Mouse (Mus musculus) heart, embryonic 13.5 days (tissue): ENCODE measurements at regions not wholly inside any gene's neighbourhood (a gene's known extent, or its start where the extent isn't known, plus 50 kb on each side); places are given as distances from the start of the nearest gene placed in this dataset.

Experiments
- ATAC-seq: fragments of 200-750 bp; cut with Nextera tagmentation; 2 replicates; pipeline ENCODE4 v1.8.0; 2017; ENCODE audit warnings: moderate TSS enrichment; ENCODE audit not compliant: insufficient number of reproducible peaks, low FRiP score, low TSS enrichment; ENCODE audit errors: extremely low read depth
- H3K27ac ChIP-seq: fragments of 300-500 bp; sonication (generic); replicated peaks from 2 replicates; pipeline ENCODE4 v1.5.1; 2015; ENCODE audit warnings: moderate library complexity, mild to moderate bottlenecking, inconsistent platforms
- H3K27me3 ChIP-seq: fragments of 300-500 bp; sonication (generic); replicated peaks from 2 replicates; pipeline ENCODE4 v1.6.1; 2015; ENCODE audit warnings: mild to moderate bottlenecking, inconsistent platforms
- H3K36me3 ChIP-seq: fragments of 300-500 bp; sonication (generic); 2 replicates; pipeline ENCODE4 v1.6.1; 2015; ENCODE audit warnings: mild to moderate bottlenecking, inconsistent platforms
- H3K4me1 ChIP-seq: fragments of 300-500 bp; sonication (generic); 2 replicates; pipeline ENCODE4 v1.6.1; 2015; ENCODE audit warnings: inconsistent platforms
- H3K4me2 ChIP-seq: fragments of 300-500 bp; sonication (generic); 2 replicates; pipeline ENCODE4 v1.6.1; 2015; ENCODE audit warnings: inconsistent platforms, mild to moderate bottlenecking, moderate library complexity
- H3K4me3 ChIP-seq: fragments of 300-500 bp; sonication (generic); 2 replicates; pipeline ENCODE4 v1.5.1; 2015; ENCODE audit warnings: moderate library complexity, mild to moderate bottlenecking, inconsistent platforms
- H3K9ac ChIP-seq: fragments of 300-500 bp; sonication (generic); 2 replicates; pipeline ENCODE4 v1.6.1; 2015; ENCODE audit warnings: inconsistent platforms, mild to moderate bottlenecking, moderate library complexity
- H3K9me3 ChIP-seq: fragments of 300-500 bp; sonication (generic); 2 replicates; pipeline ENCODE4 v1.6.1; 2016; ENCODE audit warnings: inconsistent platforms
- WGBS: fragments of 180-500 bp; shearing (Covaris S2); methylation state at CpG from one replicate; pipeline ENCODE4 v1.1.7; 2015; ENCODE audit warnings: mixed read lengths; 5-methylcytosine and 5-hydroxymethylcytosine counted together

- H3K27me3 ChIP-seq: no peaks in the 10 kb centered on the region
- H3K4me1 ChIP-seq: 0 out of 2 replicates have a peak, but pooled peaks cover 2% of the 10 kb centered on the region
- H3K9me3 ChIP-seq: no peaks in the 10 kb centered on the region
- H3K4me3 ChIP-seq: no peak overlapping the region
- H3K27ac ChIP-seq: no peak overlapping the region
- WGBS: 74% methylated on average over 5 of the region's 5 CpGs
- H3K4me2 ChIP-seq: no peak overlapping the region
- H3K9ac ChIP-seq: no peak overlapping the region
- H3K36me3 ChIP-seq: no peaks in the 10 kb centered on the region
- no peak for ATAC-seq
Measured at GRCm38 (mm10) chr2:148292442-148292841, 102.7 kb upstream of the Sstr4 start.

GRCm38 (mm10) chr2:148292895-148293294, 102.2 kb upstream of the Sstr4 start:
- ATAC-seq: no peak
- Histone ChIP-seq H3K4me3 (no peak overlapping the region), H3K4me2 (no peak overlapping the region), H3K4me1 (0 out of 2 replicates have a peak, but pooled peaks cover 2% of the 10 kb centered on the region), H3K36me3 (no peaks in the 10 kb centered on the region), H3K9ac (no peak overlapping the region), H3K27me3 (no peaks in the 10 kb centered on the region), H3K9me3 (no peaks in the 10 kb centered on the region), H3K27ac (no peak overlapping the region)
- 36% methylated on average over 2 of the region's 2 CpGs for WGBS

GRCm38 (mm10) chr2:148300879-148301278, 94.3 kb upstream of the Sstr4 start:
- Histone ChIP-seq H3K9ac (no peak overlapping the region), H3K27me3 (no peaks in the 10 kb centered on the region), H3K9me3 (no peaks in the 10 kb centered on the region), H3K27ac (no peak overlapping the region), H3K4me1 (no peaks in the 10 kb centered on the region), H3K4me3 (no peak overlapping the region), H3K4me2 (no peak overlapping the region), H3K36me3 (no peaks in the 10 kb centered on the region)
- 60% methylated on average over 2 of the region's 2 CpGs for WGBS
- no peak for ATAC-seq

DNA sequence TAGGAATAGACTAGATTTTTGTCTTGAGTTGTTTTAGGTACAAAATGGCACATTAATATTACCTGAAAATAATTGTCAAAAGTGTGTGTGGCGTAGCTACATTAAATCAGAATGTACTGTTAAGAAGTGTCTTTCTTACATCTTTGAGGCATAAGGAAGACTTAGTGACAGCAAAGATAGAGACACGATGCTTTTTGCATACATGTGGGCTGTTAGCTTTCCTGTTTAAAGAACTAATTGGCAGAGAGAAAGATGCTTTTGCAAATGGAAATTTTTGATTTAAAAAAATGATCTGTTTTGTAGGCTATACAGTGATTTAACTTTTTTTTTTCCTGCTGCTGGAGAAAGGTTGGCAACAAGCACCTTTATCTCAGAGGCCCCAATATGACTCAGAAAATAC, 82.9 kb upstream of the Sstr4 start:
- no peak overlapping the region for H3K4me3 ChIP-seq

GRCm38 (mm10) chr2:148320896-148321295, 74.2 kb upstream of the Sstr4 start:
- H3K4me2 ChIP-seq: no peak overlapping the region
- H3K9ac ChIP-seq: no peak overlapping the region
- no peaks in the 10 kb centered on the region for H3K9me3 ChIP-seq
- no peaks in the 10 kb centered on the region for H3K4me1 ChIP-seq
- H3K36me3 ChIP-seq: no peaks in the 10 kb centered on the region
- no peak overlapping the region for H3K4me3 ChIP-seq
- no peaks in the 10 kb centered on the region for H3K27me3 ChIP-seq
- no peak overlapping the region for H3K27ac ChIP-seq
- 67% methylated on average over 1 of the region's 1 CpGs for WGBS
- ATAC-seq: no peak

More for the DNA sequence above, 82.9 kb upstream of the Sstr4 start:
- ATAC-seq: no peak
- Histone ChIP-seq H3K4me2 (no peak overlapping the region), H3K27ac (no peak overlapping the region), H3K36me3 (no peaks in the 10 kb centered on the region), H3K9me3 (no peaks in the 10 kb centered on the region), H3K4me1 (no peaks in the 10 kb centered on the region), H3K27me3 (0 out of 2 replicates have a peak, but pooled peaks cover 4% of the 10 kb centered on the region), H3K9ac (no peak overlapping the region)
- WGBS: 72% methylated on average over 2 of the region's 2 CpGs

GRCm38 (mm10) chr2:148325362-148325761, 69.8 kb upstream of the Sstr4 start:
- H3K4me3 ChIP-seq: no peak overlapping the region
- ATAC-seq: no peak
- H3K4me2 ChIP-seq: no peak overlapping the region
- no peaks in the 10 kb centered on the region for H3K36me3 ChIP-seq
- H3K27ac ChIP-seq: no peak overlapping the region
- no peaks in the 10 kb centered on the region for H3K27me3 ChIP-seq
- no peaks in the 10 kb centered on the region for H3K9me3 ChIP-seq
- H3K4me1 ChIP-seq: no peaks in the 10 kb centered on the region
- WGBS: 75% methylated on average over 3 of the region's 3 CpGs
- H3K9ac ChIP-seq: no peak overlapping the region

DNA sequence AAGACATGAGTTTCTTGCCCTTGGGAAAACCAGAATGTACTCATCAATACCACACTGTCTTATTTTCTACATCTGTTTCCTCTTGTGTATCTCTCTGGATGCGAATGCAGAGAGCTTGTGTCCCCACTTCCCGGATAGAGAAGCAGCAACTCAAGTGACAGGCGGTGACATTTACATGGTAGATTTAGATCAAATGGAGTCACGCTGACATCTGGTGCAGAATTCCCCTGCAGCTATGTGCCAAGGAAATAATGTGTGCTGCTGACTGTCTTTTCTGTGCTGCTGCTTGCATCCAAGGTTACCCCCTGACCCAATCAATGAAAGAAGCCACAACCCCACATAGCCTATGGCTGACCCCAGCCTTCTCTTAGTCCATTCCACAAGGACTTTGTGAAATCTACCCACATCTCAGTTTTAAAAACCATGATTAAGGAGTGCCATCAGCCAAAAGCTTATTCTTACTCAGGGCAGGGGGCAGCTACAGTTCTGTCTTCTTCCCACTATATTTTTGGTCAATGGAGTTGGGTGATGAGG, 69.2 kb upstream of the Sstr4 start:
- Histone ChIP-seq H3K4me1 (no peaks in the 10 kb centered on the region), H3K9me3 (no peaks in the 10 kb centered on the region), H3K4me3 (no peak overlapping the region), H3K27me3 (no peaks in the 10 kb centered on the region), H3K36me3 (no peaks in the 10 kb centered on the region), H3K9ac (no peak overlapping the region), H3K4me2 (no peak overlapping the region), H3K27ac (no peak overlapping the region)
- WGBS: 46% methylated on average over 4 of the region's 4 CpGs
- ATAC-seq: no peak

- Histone ChIP-seq H3K9ac (no peak overlapping the region), H3K36me3 (no peaks in the 10 kb centered on the region), H3K4me2 (no peak overlapping the region), H3K27me3 (no peaks in the 10 kb centered on the region), H3K27ac (no peak overlapping the region), H3K9me3 (no peaks in the 10 kb centered on the region), H3K4me1 (no peaks in the 10 kb centered on the region), H3K4me3 (no peak overlapping the region)
- no peak for ATAC-seq
- WGBS: 53% methylated on average over 2 of the region's 2 CpGs
Measured at GRCm38 (mm10) chr2:148326414-148326813, 68.7 kb upstream of the Sstr4 start.

- WGBS: 63% methylated on average over 1 of the region's 1 CpGs
- Histone ChIP-seq H3K27ac (no peak overlapping the region), H3K9me3 (no peaks in the 10 kb centered on the region), H3K4me3 (no peak overlapping the region), H3K27me3 (no peaks in the 10 kb centered on the region), H3K36me3 (no peaks in the 10 kb centered on the region), H3K9ac (no peak overlapping the region), H3K4me1 (no peaks in the 10 kb centered on the region), H3K4me2 (no peak overlapping the region)
- ATAC-seq: no peak
Measured at GRCm38 (mm10) chr2:148327552-148327951, 67.6 kb upstream of the Sstr4 start.

- Histone ChIP-seq H3K27ac (no peak overlapping the region), H3K9ac (no peak overlapping the region), H3K27me3 (no peaks in the 10 kb centered on the region), H3K4me2 (no peak overlapping the region), H3K4me1 (no peaks in the 10 kb centered on the region), H3K36me3 (no peaks in the 10 kb centered on the region), H3K4me3 (no peak overlapping the region), H3K9me3 (no peaks in the 10 kb centered on the region)
- no peak for ATAC-seq
- WGBS: 56% methylated on average over 2 of the region's 2 CpGs
Measured at GRCm38 (mm10) chr2:148330368-148330767, 64.8 kb upstream of the Sstr4 start.

DNA sequence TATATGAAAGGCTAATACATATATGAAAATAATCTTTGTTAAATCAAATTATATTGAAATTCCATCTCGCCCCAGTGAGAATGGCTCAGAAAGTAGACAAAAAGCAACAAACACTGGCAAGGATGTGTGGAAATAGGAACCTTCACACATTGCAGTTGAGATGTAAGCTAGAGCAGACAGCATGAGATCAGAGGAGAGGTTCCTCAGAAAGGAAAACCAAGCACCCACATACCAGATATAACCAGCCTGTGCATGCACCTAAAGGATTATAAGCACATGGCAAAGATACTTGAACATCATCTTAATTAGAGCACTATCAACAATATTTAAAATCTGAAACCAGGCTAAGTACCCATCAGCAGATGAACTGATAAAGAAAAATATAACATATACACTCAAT, 60.6 kb upstream of the Sstr4 start:
- Histone ChIP-seq H3K27me3 (no peaks in the 10 kb centered on the region), H3K4me3 (no peak overlapping the region), H3K36me3 (no peaks in the 10 kb centered on the region), H3K27ac (no peak overlapping the region), H3K4me2 (no peak overlapping the region), H3K9me3 (no peaks in the 10 kb centered on the region), H3K4me1 (peaks cover 13% of the 10 kb centered on the region), H3K9ac (no peak overlapping the region)
- 81% methylated on average over 1 of the region's 1 CpGs for WGBS
- no peak for ATAC-seq

- H3K4me2 ChIP-seq: no peak overlapping the region
- no peaks in the 10 kb centered on the region for H3K9me3 ChIP-seq
- no peak overlapping the region for H3K27ac ChIP-seq
- no peaks in the 10 kb centered on the region for H3K27me3 ChIP-seq
- H3K9ac ChIP-seq: no peak overlapping the region
- WGBS: 73% methylated on average over 2 of the region's 2 CpGs
- ATAC-seq: no peak
- peaks cover 13% of the 10 kb centered on the region for H3K4me1 ChIP-seq
- H3K4me3 ChIP-seq: no peak overlapping the region
- H3K36me3 ChIP-seq: no peaks in the 10 kb centered on the region
Measured at GRCm38 (mm10) chr2:148336626-148337025, 58.5 kb upstream of the Sstr4 start.
